Mouse (Mus musculus) midbrain, postnatal 0 days (tissue): ENCODE results near the gene Acsl5. TPM values are rescaled to one million over a fixed set of nuclear protein-coding genes. Genes with fewer than 3 reads are reported as not detected.
A peak's percentile ranks its signal among the peaks of the same experiment; 100 is the strongest.

ENCODE experiments used
- ATAC-seq: fragments of 200-750 bp; cut with Nextera tagmentation; 2 replicates; pipeline ENCODE4 v1.8.0; 2017; ENCODE audit warnings: moderate number of reproducible peaks, mild to moderate bottlenecking, moderate TSS enrichment, moderate library complexity; ENCODE audit not compliant: low FRiP score
- DNase-seq: peaks from one replicate; pipeline ENCODE4 v3.0.0-alpha.2; 2015; ENCODE audit warnings: low spot score
- H3K27ac ChIP-seq: fragments of 300-500 bp; sonication (generic); 2 replicates; pipeline ENCODE4 v1.5.1; 2014; ENCODE audit warnings: low read depth, mild to moderate bottlenecking, low read length, mixed read lengths
- H3K27me3 ChIP-seq: fragments of 300-500 bp; sonication (generic); 2 replicates; pipeline ENCODE4 v1.6.1; 2014; ENCODE audit warnings: low read length, control low read depth, mixed read lengths; ENCODE audit not compliant: insufficient read depth
- H3K36me3 ChIP-seq: fragments of 300-500 bp; sonication (generic); 2 replicates; pipeline ENCODE4 v1.6.1; 2014; ENCODE audit warnings: low read length, control low read depth, mixed read lengths; ENCODE audit not compliant: insufficient read depth
- H3K4me1 ChIP-seq: fragments of 300-500 bp; sonication (generic); 2 replicates; pipeline ENCODE4 v1.6.1; 2014; ENCODE audit warnings: mild to moderate bottlenecking, control low read depth, antibody characterized with exemption, low read length, mixed read lengths; ENCODE audit not compliant: insufficient read depth
- H3K4me2 ChIP-seq: fragments of 300-500 bp; sonication (generic); 2 replicates; pipeline ENCODE4 v1.6.1; 2014; ENCODE audit warnings: low read depth, mild to moderate bottlenecking, low read length, mixed read lengths; ENCODE audit not compliant: poor library complexity, severe bottlenecking
- H3K4me3 ChIP-seq: fragments of 300-500 bp; sonication (generic); 2 replicates; pipeline ENCODE4 v1.5.1; 2014; ENCODE audit warnings: low read depth, mild to moderate bottlenecking, low read length, moderate library complexity
- H3K9ac ChIP-seq: fragments of 300-500 bp; sonication (generic); replicated peaks from 2 replicates; pipeline ENCODE4 v1.6.1; 2014; ENCODE audit warnings: mild to moderate bottlenecking, low read length, moderate library complexity, mixed read lengths; ENCODE audit not compliant: poor library complexity, severe bottlenecking
- H3K9me3 ChIP-seq: fragments of 300-500 bp; sonication (generic); 2 replicates; pipeline ENCODE4 v1.6.1; 2016; ENCODE audit warnings: low read length, control low read depth
- CTCF ChIP-seq: IDR thresholded peaks from 2 replicates; pipeline ENCODE4 v1.5.1; 2016; ENCODE audit warnings: antibody characterized with exemption, mild to moderate bottlenecking
- WGBS: fragments of 180-500 bp; shearing (Covaris S2); extraction: QIAGEN DNeasy Blood & Tissue Kit; methylation state at CpG from one replicate; pipeline ENCODE4 v1.1.7; 2014; 5-methylcytosine and 5-hydroxymethylcytosine counted together
- polyA plus RNA-seq: library from polyadenylated mRNA; unstranded; fragments of >200 nt; fragmentation: Nextera tagmentation; extraction: Ambion mirVana; gene quantifications from 2 replicates; pipeline ENCODE4 v1.2.1, GENCODE M21; 2015
- total RNA-seq: library from RNA; depleted of rRNA; stranded (reverse); fragments of >200 nt; gene quantifications from 2 replicates; pipeline ENCODE4 v1.2.3, GENCODE M21; 2014

Acsl5 gene
- total and polyA plus RNA-seq, 2 experiments from 2014 or later: 13.9 to 15.1 TPM

DNA sequence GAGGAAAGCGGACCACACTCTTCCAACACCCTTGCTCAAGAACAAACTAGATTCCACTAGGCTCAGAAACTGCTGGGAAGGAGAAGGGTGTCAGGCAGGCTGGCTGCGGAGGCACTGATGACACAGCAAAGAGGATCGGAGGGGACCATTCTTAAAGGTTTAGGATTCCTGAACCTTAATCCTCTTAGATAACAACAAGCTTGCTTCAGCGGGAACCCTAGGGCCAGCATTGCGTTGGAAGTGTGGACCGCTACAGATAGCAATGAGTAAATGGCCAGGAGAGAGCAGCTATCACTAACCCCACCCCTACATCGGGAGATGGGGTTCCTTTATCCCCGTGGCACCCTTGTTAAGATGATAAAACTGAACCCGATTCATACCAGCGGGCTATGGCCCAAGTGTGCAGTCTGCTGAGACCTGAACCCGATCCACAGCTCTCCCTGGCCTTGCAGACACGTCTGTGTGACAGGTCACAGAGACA lies 33.0 kb upstream of the Acsl5 start:
- Histone ChIP-seq H3K9me3 (no peaks in the 10 kb centered on the region), H3K27me3 (no peaks in the 10 kb centered on the region), H3K27ac (no peak overlapping the region), H3K4me1 (no peaks in the 10 kb centered on the region; the same call in 1 of the 2 replicates), H3K36me3 (no peaks in the 10 kb centered on the region), H3K4me3 (peak overlapping the region; percentile 34), H3K9ac (no peak overlapping the region), H3K4me2 (peak overlapping the region; percentile 52)
- WGBS: 13% methylated on average over 12 of the region's 12 CpGs
- no peak for TF ChIP-seq CTCF
- no peak; the same call in 1 of the 2 replicates for ATAC-seq
- DNase-seq: no peak

DNA sequence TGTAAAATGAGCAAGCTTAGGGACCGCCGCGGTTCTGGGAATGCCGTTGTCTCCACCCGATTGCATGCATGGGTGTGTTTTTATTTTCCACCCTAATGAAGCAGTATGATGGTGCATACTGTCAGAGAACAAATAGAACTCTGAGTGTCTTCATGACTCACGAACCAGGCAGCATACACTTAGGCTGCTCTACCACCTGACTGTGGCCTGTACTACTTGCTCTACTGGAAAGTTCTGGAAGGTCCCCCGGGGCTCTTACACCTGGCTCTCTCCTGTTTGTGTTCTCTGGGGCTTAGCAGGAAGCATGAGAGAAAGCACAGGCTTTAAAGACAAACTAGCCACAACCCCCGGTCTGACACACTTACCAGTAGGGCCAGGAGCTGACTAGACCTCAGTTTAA lies 32.4 kb upstream of the Acsl5 start:
- 73% methylated on average over 8 of the region's 8 CpGs for WGBS
- Histone ChIP-seq H3K4me2 (no peak overlapping the region), H3K9ac (no peak overlapping the region)

DNA sequence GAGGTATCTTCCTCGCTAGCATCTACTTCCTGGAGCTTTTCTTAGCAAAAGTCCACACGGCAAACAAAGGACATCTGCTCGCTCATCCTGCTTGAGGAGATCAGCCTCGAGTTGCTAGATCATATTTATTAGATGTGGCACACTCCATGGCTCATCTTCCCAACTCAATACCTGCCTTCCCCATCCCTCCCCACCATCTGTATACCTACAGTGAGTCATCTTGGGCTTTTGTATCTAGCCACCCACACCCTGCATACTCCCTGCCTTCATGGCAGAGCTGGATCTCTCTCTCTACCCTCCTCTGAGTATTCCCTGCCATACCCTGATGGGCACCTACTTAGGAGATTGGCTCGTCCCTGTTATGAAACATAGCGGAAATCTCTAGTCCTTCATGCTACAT lies 30.5 kb upstream of the Acsl5 start:
- Histone ChIP-seq H3K9me3 (no peaks in the 10 kb centered on the region), H3K4me3 (no peak overlapping the region), H3K27me3 (no peaks in the 10 kb centered on the region), H3K27ac (no peak overlapping the region), H3K36me3 (no peaks in the 10 kb centered on the region), H3K4me1 (no peaks in the 10 kb centered on the region; the same call in 1 of the 2 replicates), H3K9ac (no peak overlapping the region), H3K4me2 (no peak overlapping the region)
- 89% methylated on average over 6 of the region's 6 CpGs for WGBS
- TF ChIP-seq CTCF: no peak
- DNase-seq (no peak), ATAC-seq (no peak)

More for the DNA sequence above, 32.4 kb upstream of the Acsl5 start:
- H3K4me1 ChIP-seq: no peaks in the 10 kb centered on the region; the same call in 1 of the 2 replicates
- no peak overlapping the region for H3K4me3 ChIP-seq
- no peaks in the 10 kb centered on the region for H3K27me3 ChIP-seq
- H3K27ac ChIP-seq: no peak overlapping the region
- H3K9me3 ChIP-seq: no peaks in the 10 kb centered on the region
- ATAC-seq (no peak), DNase-seq (no peak)
- no peaks in the 10 kb centered on the region for H3K36me3 ChIP-seq
- TF ChIP-seq CTCF: no peak

DNA sequence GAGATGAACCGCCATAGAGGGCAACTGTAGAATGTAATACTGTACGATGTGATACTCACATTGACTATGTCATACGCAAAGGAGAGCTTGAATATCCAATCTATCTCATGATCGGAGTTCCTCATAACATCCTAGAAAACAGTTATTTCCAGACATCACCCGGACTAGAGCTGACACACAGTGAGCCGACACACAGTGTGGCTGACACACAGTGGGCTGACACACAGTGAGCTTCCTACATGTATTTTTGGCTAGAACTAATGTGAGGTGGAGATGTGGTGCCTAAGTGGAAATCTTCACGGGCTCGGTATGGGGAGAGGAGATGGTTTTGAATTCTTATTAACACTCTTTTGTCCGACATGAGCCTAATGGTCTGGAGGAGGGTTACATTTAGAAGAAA lies 29.5 kb upstream of the Acsl5 start:
- Histone ChIP-seq H3K4me3 (no peak overlapping the region), H3K4me2 (no peak overlapping the region), H3K9ac (no peak overlapping the region), H3K4me1 (no peaks in the 10 kb centered on the region; the same call in 1 of the 2 replicates), H3K27me3 (no peaks in the 10 kb centered on the region), H3K9me3 (no peaks in the 10 kb centered on the region), H3K27ac (no peak overlapping the region), H3K36me3 (no peaks in the 10 kb centered on the region)
- 94% methylated on average over 9 of the region's 9 CpGs for WGBS
- DNase-seq (no peak), ATAC-seq (no peak)
- no peak for TF ChIP-seq CTCF

DNA sequence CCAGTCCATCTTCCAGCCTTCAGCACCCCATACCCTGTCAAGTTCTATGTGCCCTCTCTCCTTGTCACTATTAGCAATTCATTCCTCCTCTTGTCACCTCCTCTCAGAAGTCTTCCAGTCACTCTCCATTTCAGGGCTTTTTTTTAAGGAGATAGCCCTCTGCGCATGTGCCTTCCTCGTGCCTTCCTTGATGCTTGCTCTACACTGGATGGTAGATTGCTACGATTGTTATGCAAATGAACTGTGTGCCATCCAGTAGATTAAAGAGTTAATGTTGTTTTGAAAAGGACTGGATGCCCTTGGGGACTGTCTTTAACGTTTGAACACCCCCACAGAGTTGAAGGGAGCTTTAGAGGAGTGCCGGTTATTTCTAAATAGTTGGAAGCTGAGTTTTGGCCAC lies 25.1 kb upstream of the Acsl5 start:
- TF ChIP-seq CTCF: no peak
- Histone ChIP-seq H3K9me3 (no peaks in the 10 kb centered on the region), H3K4me2 (no peak overlapping the region), H3K36me3 (no peaks in the 10 kb centered on the region), H3K9ac (no peak overlapping the region), H3K27me3 (no peaks in the 10 kb centered on the region), H3K4me3 (no peak overlapping the region), H3K4me1 (no peaks in the 10 kb centered on the region), H3K27ac (no peak overlapping the region)
- DNase-seq (no peak), ATAC-seq (no peak)
- WGBS: 59% methylated on average over 5 of the region's 5 CpGs

DNA sequence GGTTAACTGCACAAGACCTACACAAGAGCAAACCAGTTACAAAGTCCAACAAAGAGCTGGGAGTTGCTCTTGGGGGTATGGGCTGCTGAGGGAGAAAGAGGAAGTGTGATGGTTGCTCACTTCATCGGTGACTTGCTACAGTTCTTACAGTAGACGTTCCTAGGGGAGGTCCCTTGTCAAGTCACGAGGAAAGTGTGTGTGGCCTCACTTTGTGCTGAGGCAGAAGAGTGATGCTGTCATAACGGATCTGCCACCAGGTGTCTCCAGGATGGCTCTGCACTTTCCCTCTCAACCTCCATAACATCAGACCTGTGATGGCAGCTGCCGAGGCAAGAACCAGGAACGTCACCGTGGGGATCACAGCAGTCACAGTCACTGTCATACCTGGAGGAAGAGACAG lies 24.6 kb upstream of the Acsl5 start:
- ATAC-seq (no peak), DNase-seq (no peak)
- TF ChIP-seq CTCF: peak; percentile 40
- H3K4me2 ChIP-seq: no peak overlapping the region
- no peak overlapping the region for H3K27ac ChIP-seq
- 81% methylated on average over 7 of the region's 7 CpGs for WGBS
- H3K4me1 ChIP-seq: no peaks in the 10 kb centered on the region
- no peak overlapping the region for H3K4me3 ChIP-seq
- H3K27me3 ChIP-seq: no peaks in the 10 kb centered on the region; the same call in 1 of the 2 replicates
- no peaks in the 10 kb centered on the region for H3K36me3 ChIP-seq
- H3K9ac ChIP-seq: no peak overlapping the region
- H3K9me3 ChIP-seq: no peaks in the 10 kb centered on the region
